Mouse (Mus musculus): ENCODE data around the gene Rnf181. TPM values are rescaled to one million over a fixed set of nuclear protein-coding genes. Genes with fewer than 3 reads are reported as not detected.

Rnf181 gene
- polyA plus RNA-seq, 1 experiment from 2014 or later: 208 TPM

GRCm38 (mm10) chr6:72388266-72388665 lies 21.5 kb upstream of the Rnf181 start:
- H3K4me3 ChIP-seq (ENCODE audit: low read depth, low read length): 0 out of 2 replicates have a peak overlapping the region, but pooled peaks have one; percentile 54
- WGBS: 61% methylated on average over 10 of the region's 10 CpGs
- no peaks in the 10 kb centered on the region for H3K27me3 ChIP-seq (replicated peaks; ENCODE audit: insufficient read depth, low read length)
- H3K9ac ChIP-seq (replicated peaks; ENCODE audit: low read depth): no peak overlapping the region
- H3K4me2 ChIP-seq (replicated peaks; ENCODE audit: low read depth, low read length): peak overlapping the region; percentile 61
- TF ChIP-seq CTCF (IDR thresholded peaks at IDR 0.05): no peak
- ATAC-seq (no peak), DNase-seq (ENCODE audit: low spot score) (peak; percentile 4)
- no peaks in the 10 kb centered on the region for H3K9me3 ChIP-seq (ENCODE audit: low read length)
- H3K27ac ChIP-seq (ENCODE audit: low read length): peak overlapping the region; percentile 99
- H3K36me3 ChIP-seq (ENCODE audit: insufficient read depth, low read length): peaks cover 9% of the 10 kb centered on the region; the same call in 1 of the 2 replicates
- H3K4me1 ChIP-seq (ENCODE audit: insufficient read depth, low read depth, low read length): peaks cover 16% of the 10 kb centered on the region; the same call in 1 of the 2 replicates

GRCm38 (mm10) chr6:72387816-72388215 lies 21.1 kb upstream of the Rnf181 start:
- no peak overlapping the region for H3K4me3 ChIP-seq (ENCODE audit: low read depth, low read length)
- no peak for ATAC-seq
- no peak for DNase-seq (ENCODE audit: low spot score)
- no peak overlapping the region for H3K27ac ChIP-seq (ENCODE audit: low read length)
- H3K27me3 ChIP-seq (replicated peaks; ENCODE audit: insufficient read depth, low read length): no peaks in the 10 kb centered on the region
- peak overlapping the region; percentile 61 for H3K4me2 ChIP-seq (replicated peaks; ENCODE audit: low read depth, low read length)
- WGBS: 89% methylated on average over 3 of the region's 3 CpGs
- peaks cover 16% of the 10 kb centered on the region; the same call in 1 of the 2 replicates for H3K4me1 ChIP-seq (ENCODE audit: insufficient read depth, low read depth, low read length)
- H3K9ac ChIP-seq (replicated peaks; ENCODE audit: low read depth): no peak overlapping the region
- H3K9me3 ChIP-seq (ENCODE audit: low read length): no peaks in the 10 kb centered on the region
- H3K36me3 ChIP-seq (ENCODE audit: insufficient read depth, low read length): peaks cover 9% of the 10 kb centered on the region; the same call in 1 of the 2 replicates
- no peak for TF ChIP-seq EP300 (IDR thresholded peaks at IDR 0.05)

DNA sequence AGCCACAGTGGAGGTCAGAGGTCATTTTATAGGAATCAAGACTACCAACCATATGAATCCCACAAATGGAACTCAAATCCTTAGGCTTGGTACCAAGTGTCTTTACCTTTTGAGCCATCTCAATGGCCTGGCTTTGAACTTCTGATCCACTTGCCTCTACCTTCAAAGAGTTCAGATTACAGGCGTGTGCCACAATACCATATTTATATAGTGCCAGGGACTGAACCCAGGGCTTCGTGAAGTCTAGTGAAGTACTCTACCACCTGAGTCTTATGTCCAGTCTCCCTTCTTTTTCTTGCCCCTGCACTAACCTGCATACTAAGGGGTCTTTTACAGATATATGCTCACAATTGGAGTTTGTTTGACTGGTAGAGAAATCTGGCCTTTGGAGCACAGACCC lies 19.8 kb upstream of the Rnf181 start:
- H3K27ac ChIP-seq (ENCODE audit: low read length): no peak overlapping the region
- 86% methylated on average over 2 of the region's 2 CpGs for WGBS
- DNase-seq (ENCODE audit: low spot score) (no peak), ATAC-seq (no peak)
- peaks cover 9% of the 10 kb centered on the region; the same call in 1 of the 2 replicates for H3K36me3 ChIP-seq (ENCODE audit: insufficient read depth, low read length)
- H3K4me3 ChIP-seq (ENCODE audit: low read depth, low read length): no peak overlapping the region
- H3K4me2 ChIP-seq (replicated peaks; ENCODE audit: low read depth, low read length): no peak overlapping the region
- H3K9ac ChIP-seq (replicated peaks; ENCODE audit: low read depth): no peak overlapping the region
- TF ChIP-seq EP300 (IDR thresholded peaks at IDR 0.05): no peak
- TF ChIP-seq CTCF (IDR thresholded peaks at IDR 0.05): no peak
- no peaks in the 10 kb centered on the region for H3K27me3 ChIP-seq (replicated peaks; ENCODE audit: insufficient read depth, low read length)
- peaks cover 16% of the 10 kb centered on the region; the same call in 1 of the 2 replicates for H3K4me1 ChIP-seq (ENCODE audit: insufficient read depth, low read depth, low read length)
- H3K9me3 ChIP-seq (ENCODE audit: low read length): no peaks in the 10 kb centered on the region

DNA sequence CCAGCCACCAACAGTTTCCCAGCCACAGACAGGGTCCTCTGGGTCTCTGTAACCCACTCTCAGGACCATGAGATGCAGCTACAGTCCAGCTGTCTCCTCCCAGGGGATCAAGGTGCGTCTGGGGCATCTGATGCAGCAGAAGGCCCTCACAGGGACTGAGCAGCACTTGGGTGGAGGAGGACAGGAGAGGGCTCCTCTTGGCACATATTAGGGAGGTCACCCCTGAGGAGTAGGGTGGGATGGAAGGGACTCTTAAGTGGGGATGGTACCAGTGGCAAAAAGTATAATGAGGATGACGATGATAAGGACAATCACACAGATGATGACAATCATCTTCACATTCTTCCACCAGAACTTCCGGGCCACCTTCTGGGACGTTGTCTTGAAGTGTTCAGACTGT lies 18.5 kb upstream of the Rnf181 start:
- no peak overlapping the region for H3K9ac ChIP-seq (replicated peaks; ENCODE audit: low read depth)
- H3K27me3 ChIP-seq (replicated peaks; ENCODE audit: insufficient read depth, low read length): no peaks in the 10 kb centered on the region
- H3K9me3 ChIP-seq (ENCODE audit: low read length): no peaks in the 10 kb centered on the region
- WGBS: 60% methylated on average over 4 of the region's 4 CpGs
- TF ChIP-seq EP300 (IDR thresholded peaks at IDR 0.05) (no peak), CTCF (IDR thresholded peaks at IDR 0.05) (no peak)
- no peak overlapping the region for H3K4me2 ChIP-seq (replicated peaks; ENCODE audit: low read depth, low read length)
- peaks cover 9% of the 10 kb centered on the region; the same call in 1 of the 2 replicates for H3K36me3 ChIP-seq (ENCODE audit: insufficient read depth, low read length)
- no peak overlapping the region for H3K4me3 ChIP-seq (ENCODE audit: low read depth, low read length)
- DNase-seq (ENCODE audit: low spot score) (no peak), ATAC-seq (no peak)
- no peak overlapping the region for H3K27ac ChIP-seq (ENCODE audit: low read length)
- H3K4me1 ChIP-seq (ENCODE audit: insufficient read depth, low read depth, low read length): peaks cover 16% of the 10 kb centered on the region; the same call in 1 of the 2 replicates

DNA sequence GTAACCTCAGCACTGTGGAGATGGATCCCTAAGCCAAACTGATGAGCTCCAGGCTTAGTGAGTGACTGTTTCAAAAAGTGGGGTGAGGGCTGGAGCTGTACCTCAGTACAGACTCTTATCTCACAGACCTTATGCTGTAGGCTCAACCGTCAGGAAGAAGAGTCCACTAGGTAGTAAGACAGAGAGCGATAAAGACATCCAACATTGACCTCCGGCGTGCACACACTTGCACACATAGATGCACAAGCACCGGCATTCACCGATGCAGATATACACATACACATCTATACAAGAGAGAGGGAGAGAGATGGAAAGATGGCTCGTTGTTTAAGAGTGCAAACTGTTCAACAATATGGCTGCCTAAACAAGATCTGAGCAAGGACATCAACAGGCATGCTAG lies 17.2 kb upstream of the Rnf181 start:
- 90% methylated on average over 7 of the region's 7 CpGs for WGBS
- Histone ChIP-seq H3K36me3 (ENCODE audit: insufficient read depth, low read length) (peaks cover 9% of the 10 kb centered on the region; the same call in 1 of the 2 replicates), H3K4me2 (replicated peaks; ENCODE audit: low read depth, low read length) (no peak overlapping the region), H3K4me1 (ENCODE audit: insufficient read depth, low read depth, low read length) (peaks cover 14% of the 10 kb centered on the region; the same call in 1 of the 2 replicates), H3K9ac (replicated peaks; ENCODE audit: low read depth) (no peak overlapping the region), H3K27ac (ENCODE audit: low read length) (no peak overlapping the region), H3K27me3 (replicated peaks; ENCODE audit: insufficient read depth, low read length) (no peaks in the 10 kb centered on the region), H3K4me3 (ENCODE audit: low read depth, low read length) (no peak overlapping the region), H3K9me3 (ENCODE audit: low read length) (no peaks in the 10 kb centered on the region)
- TF ChIP-seq CTCF (IDR thresholded peaks at IDR 0.05) (no peak), EP300 (IDR thresholded peaks at IDR 0.05) (no peak)
- ATAC-seq (no peak), DNase-seq (ENCODE audit: low spot score) (no peak)

GRCm38 (mm10) chr6:72383142-72383820 lies 16.5 kb upstream of the Rnf181 start:
- 74% methylated on average over 6 of the region's 6 CpGs for WGBS
- H3K4me2 ChIP-seq (replicated peaks; ENCODE audit: low read depth, low read length): no peak overlapping the region
- no peak overlapping the region for H3K4me3 ChIP-seq (ENCODE audit: low read depth, low read length)
- no peak for DNase-seq (ENCODE audit: low spot score)
- no peaks in the 10 kb centered on the region for H3K9me3 ChIP-seq (ENCODE audit: low read length)
- H3K27me3 ChIP-seq (replicated peaks; ENCODE audit: insufficient read depth, low read length): no peaks in the 10 kb centered on the region
- H3K9ac ChIP-seq (replicated peaks; ENCODE audit: low read depth): no peak overlapping the region
- peaks cover 7% of the 10 kb centered on the region; the same call in 1 of the 2 replicates for H3K4me1 ChIP-seq (ENCODE audit: insufficient read depth, low read depth, low read length)
- TF ChIP-seq EP300 (IDR thresholded peaks at IDR 0.05) (no peak), CTCF (IDR thresholded peaks at IDR 0.05) (no peak)
- ATAC-seq: no peak
- no peak overlapping the region for H3K27ac ChIP-seq (ENCODE audit: low read length)
- peaks cover 9% of the 10 kb centered on the region; the same call in 1 of the 2 replicates for H3K36me3 ChIP-seq (ENCODE audit: insufficient read depth, low read length)

All from lung, postnatal 0 days (tissue).